Mouse (Mus musculus) bone marrow, adult 2 months (tissue): ENCODE measurements around the gene Hamp.

Source experiments
- CTCF ChIP-seq: fragments of 200-500 bp; IDR thresholded peaks from 2 replicates; pipeline ENCODE4 v1.5.1; 2011; ENCODE audit warnings: low read length, control low read depth; ENCODE audit not compliant: control insufficient read depth, insufficient read depth
- POLR2A ChIP-seq: fragments of 200-500 bp; IDR thresholded peaks from 2 replicates; pipeline ENCODE4 v1.6.1; 2011; ENCODE audit warnings: low read depth, mild to moderate bottlenecking, control low read depth, low read length, borderline replicate concordance; ENCODE audit not compliant: control insufficient read depth

DNA sequence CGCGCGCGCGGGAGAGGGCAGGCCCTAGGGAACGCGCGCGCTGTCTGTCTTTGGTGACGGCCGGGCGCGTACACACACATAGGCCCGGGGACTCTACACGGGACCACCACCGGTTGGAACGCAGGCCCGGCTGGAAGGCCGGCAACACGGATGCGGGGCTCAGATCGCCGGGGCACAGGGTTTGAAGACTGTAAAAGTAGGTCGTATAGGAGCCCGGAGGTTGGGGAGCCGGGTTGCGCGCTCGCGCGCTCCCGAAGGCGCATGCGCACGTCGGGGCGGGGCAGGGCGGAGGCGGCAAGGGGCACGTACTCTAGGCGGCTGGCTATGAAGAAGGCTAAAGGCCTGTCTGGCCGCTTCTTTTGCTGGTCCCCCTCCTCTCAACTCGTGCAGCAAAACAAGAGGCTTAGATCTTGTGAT is 13.5 kb upstream of the Hamp start:
- TF ChIP-seq POLR2A = peak; percentile 77; the same call in 1 of the 2 replicates
- no peak for TF ChIP-seq CTCF
